Mouse (Mus musculus) stomach, postnatal 0 days (tissue): ENCODE measurements around the gene Tgfbr2. TPM values are rescaled to one million over a fixed set of nuclear protein-coding genes. Genes with fewer than 3 reads are reported as not detected.
A peak's percentile ranks its signal among the peaks of the same experiment; 100 is the strongest.

Experiments
- ATAC-seq: fragments of 200-750 bp; cut with Nextera tagmentation; 2 replicates; pipeline ENCODE4 v1.8.0; 2017; ENCODE audit not compliant: low FRiP score, low TSS enrichment
- DNase-seq: peaks from one replicate; pipeline ENCODE4 v3.0.0-alpha.2; 2016; ENCODE audit warnings: low spot score
- H3K27ac ChIP-seq: fragments of 300-500 bp; sonication (generic); replicated peaks from 2 replicates; pipeline ENCODE4 v1.5.1; 2014; ENCODE audit warnings: mild to moderate bottlenecking, control low read depth
- H3K27me3 ChIP-seq: fragments of 300-500 bp; sonication (generic); 2 replicates; pipeline ENCODE4 v1.6.1; 2014; ENCODE audit warnings: low read length; ENCODE audit not compliant: control insufficient read depth, insufficient read depth
- H3K36me3 ChIP-seq: fragments of 300-500 bp; sonication (generic); 2 replicates; pipeline ENCODE4 v1.6.1; 2014; ENCODE audit warnings: low read length, mixed read lengths; ENCODE audit not compliant: control insufficient read depth, insufficient read depth
- H3K4me1 ChIP-seq: fragments of 300-500 bp; sonication (generic); replicated peaks from 2 replicates; pipeline ENCODE4 v1.6.1; 2014; ENCODE audit warnings: antibody characterized with exemption; ENCODE audit not compliant: control insufficient read depth, insufficient read depth
- H3K4me2 ChIP-seq: fragments of 300-500 bp; sonication (generic); replicated peaks from 2 replicates; pipeline ENCODE4 v1.6.1; 2014; ENCODE audit warnings: low read depth, mild to moderate bottlenecking, control low read depth, moderate library complexity
- H3K4me3 ChIP-seq: fragments of 300-500 bp; sonication (generic); 2 replicates; pipeline ENCODE4 v1.5.1; 2014; ENCODE audit warnings: low read depth, low read length, control low read depth
- H3K9ac ChIP-seq: fragments of 300-500 bp; sonication (generic); 2 replicates; pipeline ENCODE4 v1.6.1; 2014; ENCODE audit warnings: mild to moderate bottlenecking, low read length, control low read depth, mixed read lengths
- H3K9me3 ChIP-seq: fragments of 300-500 bp; sonication (generic); 2 replicates; pipeline ENCODE4 v1.6.1; 2016; ENCODE audit warnings: low read length; ENCODE audit not compliant: control insufficient read depth
- CTCF ChIP-seq: IDR thresholded peaks from 2 replicates; pipeline ENCODE4 v1.5.1; 2016; ENCODE audit warnings: antibody characterized with exemption, low read depth, mild to moderate bottlenecking, moderate library complexity
- EP300 ChIP-seq: optimal IDR thresholded peaks from 2 replicates; pipeline ENCODE3; 2016; ENCODE audit warnings: antibody characterized with exemption
- WGBS: fragments of 180-500 bp; shearing (Covaris S2); extraction: QIAGEN DNeasy Blood & Tissue Kit; methylation state at CpG from one replicate; pipeline ENCODE4 v1.1.7; 2014; 5-methylcytosine and 5-hydroxymethylcytosine counted together
- polyA plus RNA-seq: library from polyadenylated mRNA; unstranded; fragments of >200 nt; fragmentation: Nextera tagmentation; extraction: Ambion mirVana; gene quantifications from 2 replicates; pipeline ENCODE4 v1.2.1, GENCODE M21; 2015

The Tgfbr2 gene
- polyA plus RNA-seq, 1 experiment from 2014 or later = 16.8 TPM

GRCm38 (mm10) chr9:116111149-116111970, 63.8 kb downstream of the Tgfbr2 start:
- no peak overlapping the region for H3K27ac ChIP-seq
- H3K4me2 ChIP-seq = no peak overlapping the region
- ATAC-seq = no peak
- WGBS = 77% methylated on average over 9 of the region's 9 CpGs
- H3K4me1 ChIP-seq = 0 out of 2 replicates have a peak, but pooled peaks cover 4% of the 10 kb centered on the region
- H3K36me3 ChIP-seq = peaks cover 28% of the 10 kb centered on the region
- no peak overlapping the region for H3K9ac ChIP-seq
- DNase-seq = no peak
- no peaks in the 10 kb centered on the region for H3K9me3 ChIP-seq
- TF ChIP-seq CTCF = no peak
- TF ChIP-seq EP300 = no peak
- H3K4me3 ChIP-seq = no peak overlapping the region
- no peaks in the 10 kb centered on the region for H3K27me3 ChIP-seq

DNA sequence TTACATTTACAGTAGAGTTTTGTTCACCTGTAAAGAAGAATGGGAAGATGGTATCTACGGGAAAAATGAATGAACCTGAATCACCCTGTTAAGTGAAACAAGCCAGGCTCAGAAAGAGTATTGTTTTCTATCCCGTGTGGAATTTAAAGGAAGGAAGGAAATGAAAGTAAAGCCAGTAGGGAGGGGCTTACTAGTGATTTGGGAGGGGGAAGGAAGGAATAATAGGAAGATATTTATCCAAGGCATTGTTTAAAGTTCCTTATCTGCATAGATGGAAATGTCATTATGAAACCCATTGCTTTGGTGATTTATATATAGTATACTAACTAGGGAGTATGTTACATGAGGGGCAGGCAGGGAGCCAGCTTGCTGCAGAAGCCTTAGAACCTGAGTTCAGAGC, 66.4 kb downstream of the Tgfbr2 start:
- Histone ChIP-seq H3K9ac (no peak overlapping the region), H3K9me3 (no peaks in the 10 kb centered on the region), H3K27ac (no peak overlapping the region), H3K4me2 (no peak overlapping the region), H3K36me3 (peaks cover 32% of the 10 kb centered on the region), H3K4me1 (no peaks in the 10 kb centered on the region), H3K4me3 (no peak overlapping the region), H3K27me3 (no peaks in the 10 kb centered on the region)
- ATAC-seq (no peak), DNase-seq (no peak)
- TF ChIP-seq CTCF (no peak), EP300 (no peak)
- 77% methylated on average over 2 of the region's 2 CpGs for WGBS

GRCm38 (mm10) chr9:116104770-116105169, 70.4 kb downstream of the Tgfbr2 start:
- Histone ChIP-seq H3K9me3 (no peaks in the 10 kb centered on the region), H3K4me2 (no peak overlapping the region), H3K27ac (no peak overlapping the region), H3K27me3 (no peaks in the 10 kb centered on the region), H3K9ac (no peak overlapping the region), H3K4me1 (no peaks in the 10 kb centered on the region), H3K36me3 (peaks cover 31% of the 10 kb centered on the region), H3K4me3 (no peak overlapping the region)
- DNase-seq = no peak
- 85% methylated on average over 17 of the region's 17 CpGs for WGBS
- ATAC-seq = no peak
- no peak for TF ChIP-seq EP300
- no peak for TF ChIP-seq CTCF

DNA sequence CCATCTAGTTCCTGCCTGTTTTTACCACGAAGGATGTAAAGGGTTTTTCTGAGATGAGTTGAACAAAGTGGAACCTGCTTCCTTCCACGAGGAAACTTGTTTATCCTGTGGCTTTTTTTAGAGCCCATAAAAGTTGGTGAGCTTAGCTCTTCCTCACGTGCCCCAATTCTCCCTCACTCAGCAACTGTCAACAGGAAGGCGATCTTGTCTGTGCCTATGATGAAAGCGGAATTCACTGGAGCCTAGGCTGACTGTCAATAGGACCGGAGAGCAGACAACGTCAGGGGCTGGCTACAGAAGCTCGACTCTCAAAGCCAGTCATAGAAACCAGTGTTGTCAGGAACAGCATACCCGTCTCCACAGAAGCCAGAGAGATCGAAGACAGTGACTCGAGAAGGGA, 73.3 kb downstream of the Tgfbr2 start:
- H3K27ac ChIP-seq = no peak overlapping the region
- H3K4me3 ChIP-seq = no peak overlapping the region
- 67% methylated on average over 11 of the region's 11 CpGs for WGBS
- no peak overlapping the region for H3K4me2 ChIP-seq
- no peak for DNase-seq
- no peaks in the 10 kb centered on the region for H3K9me3 ChIP-seq
- H3K4me1 ChIP-seq = 0 out of 2 replicates have a peak, but pooled peaks cover 4% of the 10 kb centered on the region
- H3K9ac ChIP-seq = no peak overlapping the region
- TF ChIP-seq CTCF = no peak
- TF ChIP-seq EP300 = no peak
- no peak for ATAC-seq
- no peaks in the 10 kb centered on the region for H3K27me3 ChIP-seq
- peaks cover 16% of the 10 kb centered on the region; the same call in 1 of the 2 replicates for H3K36me3 ChIP-seq

DNA sequence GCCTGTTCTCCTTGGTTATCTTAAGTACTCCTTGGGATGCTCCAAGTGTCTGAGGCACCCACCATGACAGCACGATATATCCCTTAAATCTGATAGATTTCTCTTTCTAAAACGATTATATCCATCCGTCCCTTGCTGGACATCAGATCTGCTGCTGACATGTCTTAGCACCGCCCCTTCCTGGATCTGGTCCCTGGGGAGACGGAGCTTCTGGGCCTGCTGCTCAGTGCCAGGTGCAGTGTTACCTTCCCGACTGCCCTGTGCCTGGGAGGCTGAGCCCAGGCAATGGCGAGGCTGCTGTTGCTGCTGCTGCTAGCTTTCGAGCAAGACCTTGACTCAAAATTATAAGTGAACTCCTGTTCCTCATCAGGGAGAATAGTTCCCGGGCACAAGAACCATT, 75.1 kb downstream of the Tgfbr2 start:
- TF ChIP-seq CTCF (no peak), EP300 (no peak)
- Histone ChIP-seq H3K4me2 (no peak overlapping the region), H3K9ac (no peak overlapping the region), H3K36me3 (peaks cover 11% of the 10 kb centered on the region; the same call in 1 of the 2 replicates), H3K9me3 (no peaks in the 10 kb centered on the region), H3K4me1 (0 out of 2 replicates have a peak, but pooled peaks cover 4% of the 10 kb centered on the region), H3K27me3 (no peaks in the 10 kb centered on the region), H3K4me3 (no peak overlapping the region), H3K27ac (peak overlapping the region; percentile 56)
- ATAC-seq (no peak), DNase-seq (no peak)
- 68% methylated on average over 9 of the region's 9 CpGs for WGBS

- TF ChIP-seq CTCF (no peak), EP300 (no peak)
- ATAC-seq (no peak; the same call in 1 of the 2 replicates), DNase-seq (no peak)
- Histone ChIP-seq H3K4me3 (no peak overlapping the region), H3K27ac (peak overlapping the region; percentile 56), H3K36me3 (peaks cover 10% of the 10 kb centered on the region; the same call in 1 of the 2 replicates), H3K27me3 (no peaks in the 10 kb centered on the region), H3K9me3 (no peaks in the 10 kb centered on the region), H3K4me2 (no peak overlapping the region), H3K9ac (no peak overlapping the region), H3K4me1 (0 out of 2 replicates have a peak, but pooled peaks cover 4% of the 10 kb centered on the region)
- 60% methylated on average over 6 of the region's 6 CpGs for WGBS
Measured at GRCm38 (mm10) chr9:116099596-116099993, 75.6 kb downstream of the Tgfbr2 start.
